Mouse (Mus musculus): ENCODE results near the gene Cwc25.
"Not testable (repeated sequence)": the region's sequence is repeated elsewhere in the genome, so short reads cannot be mapped to it uniquely, and the experiment has no call there.

Cwc25 gene

GRCm38 (mm10) chr11:97771410-97771809, 5.1 kb upstream of the Cwc25 start:
- no peak for DNase-seq

DNA sequence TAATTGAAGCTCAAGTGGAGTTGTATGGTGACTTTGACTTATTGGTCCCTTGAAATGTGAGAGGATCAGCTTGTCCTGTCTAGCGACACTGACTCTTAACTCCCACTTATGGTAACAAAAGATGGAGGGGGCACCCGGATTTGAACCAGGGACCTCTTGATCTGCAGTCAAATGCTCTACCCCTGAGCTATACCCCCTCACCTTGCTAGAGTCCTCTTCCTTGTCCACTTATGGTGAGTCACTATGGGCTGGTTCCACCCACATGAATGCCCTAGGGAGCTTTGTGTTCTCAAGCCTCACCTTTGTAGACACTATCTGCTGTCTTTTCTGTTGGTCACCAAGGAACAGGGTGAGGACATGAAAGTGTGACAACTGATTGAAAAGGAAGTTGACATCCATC, 3.3 kb upstream of the Cwc25 start:
- no peak for DNase-seq

DNA sequence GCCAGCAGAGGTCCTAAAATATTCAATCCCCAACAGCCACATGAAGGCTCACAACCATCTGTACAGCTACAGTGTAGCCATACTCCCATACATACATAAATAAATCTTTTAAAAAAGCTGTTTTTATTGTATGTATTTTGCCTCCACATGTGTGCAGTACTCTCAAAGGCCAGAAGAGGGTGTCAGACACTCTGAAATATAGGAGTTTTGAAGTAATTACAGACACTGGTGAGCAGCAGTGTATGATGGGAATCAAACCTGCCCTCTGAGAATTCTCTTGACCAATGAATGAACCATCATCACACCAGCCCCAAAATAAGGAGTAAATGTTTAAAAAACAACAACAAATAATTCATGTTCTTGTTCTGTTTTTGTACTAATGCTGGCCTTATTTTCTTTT, 4.7 kb downstream of the Cwc25 start:
- peak; percentile 33 for DNase-seq

GRCm38 (mm10) chr11:97758942-97759341, 7.4 kb downstream of the Cwc25 start:
- no peak for DNase-seq

GRCm38 (mm10) chr11:97758125-97758524, 8.2 kb downstream of the Cwc25 start:
- no peak for DNase-seq

GRCm38 (mm10) chr11:97753277-97753676, 13.1 kb downstream of the Cwc25 start:
- no peak for DNase-seq

GRCm38 (mm10) chr11:97748496-97748895, 17.9 kb downstream of the Cwc25 start:
- DNase-seq = no peak

- no peak for DNase-seq
Measured at GRCm38 (mm10) chr11:97747773-97748172, 18.6 kb downstream of the Cwc25 start.

DNA sequence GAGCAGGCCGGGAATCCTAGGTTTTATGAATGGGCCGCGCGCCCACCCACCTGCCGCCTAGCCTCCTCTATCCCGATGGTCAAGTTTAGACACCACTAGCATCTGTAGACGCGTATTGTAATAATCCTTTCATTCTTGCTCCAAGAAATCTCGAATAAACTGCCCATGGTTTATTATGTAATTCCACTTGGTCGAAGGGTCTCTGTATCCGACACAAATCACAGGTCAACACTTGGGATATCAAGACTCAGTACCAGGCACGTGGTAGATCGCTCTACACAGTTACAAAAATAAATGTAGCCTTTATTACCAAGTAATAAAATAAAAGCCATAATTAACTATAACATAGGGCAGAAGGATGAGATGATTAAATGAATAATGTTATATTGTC, 21.0 kb downstream of the Cwc25 start:
- DNase-seq = no peak

DNA sequence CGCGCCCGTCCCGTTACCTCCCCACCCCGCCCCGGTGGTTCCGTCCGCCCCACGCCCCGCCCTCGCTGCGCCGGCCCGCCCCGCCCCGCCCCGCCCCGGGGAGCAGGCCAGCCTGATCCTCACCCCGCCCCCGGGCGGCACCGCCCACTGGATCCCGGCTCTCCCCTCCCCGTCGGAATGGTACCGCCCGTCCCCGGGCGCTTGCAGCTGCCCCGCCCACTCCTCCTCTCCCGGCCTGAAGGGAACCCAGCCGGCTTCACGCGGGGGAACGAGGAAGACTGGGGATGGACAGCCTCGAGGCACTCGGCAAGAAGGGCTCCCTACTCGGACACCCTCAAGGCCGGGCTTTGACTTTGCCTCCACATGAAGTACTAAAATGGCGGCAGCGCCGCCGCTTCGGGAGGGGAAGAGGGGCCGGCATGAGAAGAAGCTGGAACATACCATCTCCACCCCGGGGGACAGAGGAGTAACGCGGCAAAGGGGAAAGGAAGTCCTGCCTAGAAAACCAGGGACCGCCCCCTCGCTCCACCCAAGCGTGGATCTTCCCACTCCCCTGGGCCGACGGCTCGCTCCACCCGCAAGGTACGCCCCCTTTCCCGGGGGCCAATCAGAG, 21.5 kb downstream of the Cwc25 start:
- peak; percentile 100 for DNase-seq

- no peak for DNase-seq
Measured at GRCm38 (mm10) chr11:97744063-97744717, 22.2 kb downstream of the Cwc25 start, which contains the start of gene Pip4k2b. Gene Pip4k2b (minus strand): TSS chr11:97744704.

DNA sequence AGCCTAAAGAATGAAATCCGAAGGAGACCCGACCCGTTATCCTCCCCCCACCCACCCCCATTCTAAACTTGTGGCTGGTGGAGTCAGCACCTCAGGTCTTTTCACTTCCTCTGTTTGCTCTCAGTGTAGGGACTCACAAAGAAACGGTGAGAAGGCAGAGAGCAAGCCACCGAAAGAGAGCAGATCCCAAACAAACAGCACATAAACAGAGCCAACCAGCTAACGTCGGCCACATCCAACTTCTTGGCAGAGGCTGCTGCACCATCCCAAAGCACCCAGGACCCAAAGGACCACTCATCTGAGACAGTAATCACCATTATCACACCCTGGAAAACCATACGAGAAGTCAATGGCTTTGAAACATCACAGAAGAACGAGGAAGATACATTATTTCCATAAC, 22.9 kb downstream of the Cwc25 start:
- DNase-seq = no peak

GRCm38 (mm10) chr11:97742591-97742990, 23.8 kb downstream of the Cwc25 start:
- DNase-seq = no peak

DNA sequence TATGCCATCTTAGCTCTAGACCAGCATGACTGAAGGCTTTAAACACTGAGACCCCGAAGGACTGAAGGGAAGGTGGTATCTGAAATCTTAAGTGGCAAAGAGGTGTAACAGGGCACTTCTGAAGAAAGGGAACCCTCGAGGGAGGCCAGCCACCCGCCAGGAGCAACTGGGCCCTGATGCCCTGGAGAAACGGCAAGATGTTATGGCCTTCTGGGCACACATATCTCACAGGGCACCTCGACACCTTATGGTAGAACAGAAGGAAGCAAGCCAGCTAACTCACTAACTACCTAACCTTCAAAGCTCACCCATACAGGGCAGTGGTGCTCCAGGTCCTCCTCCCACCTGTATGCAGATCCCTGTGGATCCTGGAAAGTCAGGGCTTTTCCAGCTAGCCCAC, 24.2 kb downstream of the Cwc25 start:
- DNase-seq = no peak

GRCm38 (mm10) chr11:97740190-97740589, 26.2 kb downstream of the Cwc25 start:
- DNase-seq = peak; percentile 12

DNA sequence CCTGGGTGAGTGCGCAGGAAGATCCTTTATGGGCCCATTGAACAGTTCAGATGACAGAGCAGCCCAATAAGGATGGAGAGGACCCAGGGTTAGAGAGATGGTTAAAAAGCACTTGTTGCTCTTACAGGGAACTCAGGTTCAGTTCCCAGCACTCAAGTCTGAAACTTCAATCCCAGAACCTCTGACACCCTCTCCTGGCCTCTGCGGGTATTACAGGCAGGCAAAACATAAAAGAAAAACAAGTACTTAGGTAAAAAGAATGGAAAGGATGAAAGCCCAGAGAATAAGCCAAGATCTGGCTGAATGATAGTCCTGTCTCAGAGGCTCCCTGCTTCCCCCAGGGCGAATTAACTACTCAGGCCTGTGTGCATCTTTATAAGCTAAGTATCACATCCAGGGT, 27.2 kb downstream of the Cwc25 start:
- no peak for DNase-seq

GRCm38 (mm10) chr11:97738703-97739102, 27.7 kb downstream of the Cwc25 start:
- peak; percentile 29 for DNase-seq

GRCm38 (mm10) chr11:97737600-97737999, 28.8 kb downstream of the Cwc25 start:
- DNase-seq = no peak

DNA sequence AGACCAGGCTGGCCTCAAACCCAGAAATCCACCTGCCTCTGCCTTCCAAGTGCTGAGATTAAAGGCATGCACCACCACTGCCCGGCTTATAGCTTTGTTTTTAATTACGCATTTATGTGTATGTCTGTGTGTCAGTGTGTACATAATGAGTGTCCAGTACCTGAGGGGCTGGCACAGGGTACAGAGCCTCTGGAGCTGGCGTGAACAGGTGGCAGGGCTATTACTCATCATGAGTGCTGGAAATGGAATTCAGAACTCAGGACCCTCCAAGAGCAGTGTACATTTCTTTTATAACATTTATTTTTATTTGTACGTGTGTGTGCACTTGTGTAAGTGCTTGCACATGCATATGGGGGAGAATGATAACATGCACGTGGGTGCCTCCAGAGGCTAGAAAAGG, 29.7 kb downstream of the Cwc25 start:
- no peak for DNase-seq

DNA sequence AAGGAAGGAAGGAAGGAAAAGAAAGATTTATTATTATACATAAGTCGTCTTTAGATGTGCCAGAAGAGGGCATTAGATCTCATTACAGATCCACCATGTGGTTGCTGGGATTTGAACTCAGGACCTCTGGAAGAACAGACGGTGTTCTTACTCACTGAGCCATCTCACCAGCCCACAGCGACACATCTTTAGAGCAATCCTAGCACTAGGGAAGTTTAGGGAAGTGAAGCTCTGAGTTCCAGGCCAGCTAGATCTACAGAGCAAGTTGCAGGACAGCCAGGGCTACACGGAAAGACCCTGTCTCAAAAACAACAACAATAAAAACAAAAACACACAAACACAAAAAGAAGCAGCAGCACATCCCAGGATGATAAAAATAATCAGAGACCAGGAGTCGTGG, 31.5 kb downstream of the Cwc25 start:
- DNase-seq = not testable (repeated sequence)

DNA sequence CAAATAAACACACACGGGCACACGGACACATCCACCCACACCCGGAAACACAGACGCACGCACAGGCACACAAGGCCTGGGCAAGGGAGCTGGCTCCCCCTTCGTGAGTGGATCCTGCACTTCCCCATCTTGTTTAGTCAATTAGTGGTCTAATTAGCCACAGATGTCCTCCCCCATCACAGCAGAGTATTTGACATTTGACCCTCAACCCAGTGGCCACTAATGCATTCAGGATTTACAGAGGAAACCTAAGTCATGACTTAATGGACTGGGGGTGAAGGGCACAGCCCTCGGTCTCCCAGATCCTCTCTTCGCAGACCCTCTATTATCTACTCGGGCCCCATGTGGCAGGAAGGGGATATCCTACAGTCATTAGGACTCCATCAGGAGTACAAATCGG, 32.7 kb downstream of the Cwc25 start:
- DNase-seq = peak; percentile 30

- no peak for DNase-seq
Measured at GRCm38 (mm10) chr11:97728730-97729129, 37.6 kb downstream of the Cwc25 start.

GRCm38 (mm10) chr11:97728311-97728710, 38.0 kb downstream of the Cwc25 start:
- no peak for DNase-seq

GRCm38 (mm10) chr11:97723709-97724108, 42.6 kb downstream of the Cwc25 start:
- no peak for DNase-seq

GRCm38 (mm10) chr11:97721338-97721737, 45.0 kb downstream of the Cwc25 start:
- no peak for DNase-seq
